Mouse (Mus musculus) thymus, adult 2 months (tissue): ENCODE measurements around the gene Pla2g2e. TPM values are rescaled to one million over a fixed set of nuclear protein-coding genes. Genes with fewer than 3 reads are reported as not detected.

Source experiments
- DNase-seq: peaks from one replicate; pipeline ENCODE4 v3.0.0; 2021
- H3K27ac ChIP-seq: fragments of 200-500 bp; 2 replicates; pipeline ENCODE4 v1.5.1; 2012; ENCODE audit warnings: low read length, control low read depth; ENCODE audit not compliant: control insufficient read depth, insufficient read depth
- H3K27me3 ChIP-seq: fragments of 200-500 bp; 2 replicates; pipeline ENCODE4 v1.6.1; 2012; ENCODE audit warnings: mild to moderate bottlenecking, low read length, moderate library complexity, mixed read lengths; ENCODE audit not compliant: control insufficient read depth, insufficient read depth
- H3K36me3 ChIP-seq: fragments of 200-500 bp; 2 replicates; pipeline ENCODE4 v1.6.1; 2012; ENCODE audit warnings: mild to moderate bottlenecking, low read length, moderate library complexity; ENCODE audit not compliant: control insufficient read depth, insufficient read depth
- H3K4me1 ChIP-seq: fragments of 200-500 bp; replicated peaks from 2 replicates; pipeline ENCODE4 v1.6.1; 2012; ENCODE audit warnings: low read length; ENCODE audit not compliant: control insufficient read depth, insufficient read depth
- H3K4me3 ChIP-seq: fragments of 200-500 bp; 2 replicates; pipeline ENCODE4 v1.5.1; 2012; ENCODE audit warnings: mild to moderate bottlenecking, low read length, control low read depth, moderate library complexity; ENCODE audit not compliant: control insufficient read depth, insufficient read depth
- CTCF ChIP-seq: fragments of 200-500 bp; IDR thresholded peaks from 2 replicates; pipeline ENCODE4 v1.5.1; 2012; ENCODE audit warnings: mild to moderate bottlenecking, control low read depth, low read length, moderate library complexity, borderline replicate concordance; ENCODE audit not compliant: control insufficient read depth, poor library complexity, insufficient read depth; ENCODE audit errors: extremely low read depth
- POLR2A ChIP-seq: fragments of 200-500 bp; IDR thresholded peaks from 2 replicates; pipeline ENCODE4 v1.6.1; 2012; ENCODE audit warnings: mild to moderate bottlenecking, low read length, control low read depth, moderate library complexity; ENCODE audit not compliant: control insufficient read depth, poor library complexity, insufficient read depth; ENCODE audit errors: extremely low read depth
- WGBS: fragments of 180-500 bp; shearing (Covaris S2); methylation state at CpG from one replicate; pipeline ENCODE4 v1.1.7; 2018; 5-methylcytosine and 5-hydroxymethylcytosine counted together
- polyA plus RNA-seq: library from polyadenylated mRNA; depleted of rRNA; stranded (reverse); fragments of >200 nt; gene quantifications from 2 replicates; pipeline ENCODE4 v1.2.3, GENCODE M21; 2012

Gene Pla2g2e
- polyA plus RNA-seq, 1 experiment = 1.1 TPM

- H3K27me3 ChIP-seq = no peaks in the 10 kb centered on the region
- H3K4me1 ChIP-seq = no peaks in the 10 kb centered on the region
- H3K36me3 ChIP-seq = peaks cover 20% of the 10 kb centered on the region
- H3K4me3 ChIP-seq = no peak overlapping the region
- DNase-seq = no peak
- TF ChIP-seq POLR2A (no peak), CTCF (no peak)
- H3K27ac ChIP-seq = no peak overlapping the region
- 89% methylated on average over 7 of the region's 7 CpGs for WGBS
Measured at GRCm38 (mm10) chr4:138899361-138899760, 21.6 kb downstream of the Pla2g2e start.

- Histone ChIP-seq H3K27ac (no peak overlapping the region), H3K27me3 (no peaks in the 10 kb centered on the region), H3K4me3 (no peak overlapping the region), H3K36me3 (peaks cover 14% of the 10 kb centered on the region), H3K4me1 (no peaks in the 10 kb centered on the region)
- TF ChIP-seq POLR2A (no peak), CTCF (no peak)
- WGBS = 93% methylated on average over 18 of the region's 18 CpGs
- DNase-seq = no peak
Measured at GRCm38 (mm10) chr4:138905624-138906337, 28.0 kb downstream of the Pla2g2e start.

- TF ChIP-seq CTCF (no peak), POLR2A (no peak)
- H3K36me3 ChIP-seq = no peaks in the 10 kb centered on the region
- peaks cover 7% of the 10 kb centered on the region for H3K4me1 ChIP-seq
- H3K4me3 ChIP-seq = peak overlapping the region; percentile 72
- H3K27me3 ChIP-seq = no peaks in the 10 kb centered on the region
- peak; percentile 39 for DNase-seq
- H3K27ac ChIP-seq = no peak overlapping the region
- 2% methylated on average over 52 of the region's 52 CpGs for WGBS
Measured at GRCm38 (mm10) chr4:138913141-138913787, 35.5 kb downstream of the Pla2g2e start.

GRCm38 (mm10) chr4:138913797-138914196, 36.1 kb downstream of the Pla2g2e start, which contains the start of gene Otud3:
TSS of gene Otud3 (minus strand) at chr4:138913945.
- DNase-seq = peak; percentile 96
- Histone ChIP-seq H3K27ac (no peak within 1 kb of the TSS), H3K36me3 (no peaks in the 10 kb centered on the region), H3K27me3 (no peaks in the 10 kb centered on the region), H3K4me1 (peaks cover 7% of the 10 kb centered on the region), H3K4me3 (peak within 1 kb of the TSS; percentile 72)
- peak; percentile 68 for TF ChIP-seq CTCF
- peak; percentile 89 for TF ChIP-seq POLR2A
- 2% methylated on average over 39 of the region's 39 CpGs for WGBS

- H3K4me1 ChIP-seq = peaks cover 7% of the 10 kb centered on the region
- no peak overlapping the region for H3K27ac ChIP-seq
- TF ChIP-seq POLR2A (no peak), CTCF (no peak)
- DNase-seq = no peak
- WGBS = 87% methylated on average over 9 of the region's 9 CpGs
- H3K4me3 ChIP-seq = no peak overlapping the region
- H3K36me3 ChIP-seq = no peaks in the 10 kb centered on the region
- H3K27me3 ChIP-seq = no peaks in the 10 kb centered on the region
Measured at GRCm38 (mm10) chr4:138917282-138917681, 39.5 kb downstream of the Pla2g2e start.

DNA sequence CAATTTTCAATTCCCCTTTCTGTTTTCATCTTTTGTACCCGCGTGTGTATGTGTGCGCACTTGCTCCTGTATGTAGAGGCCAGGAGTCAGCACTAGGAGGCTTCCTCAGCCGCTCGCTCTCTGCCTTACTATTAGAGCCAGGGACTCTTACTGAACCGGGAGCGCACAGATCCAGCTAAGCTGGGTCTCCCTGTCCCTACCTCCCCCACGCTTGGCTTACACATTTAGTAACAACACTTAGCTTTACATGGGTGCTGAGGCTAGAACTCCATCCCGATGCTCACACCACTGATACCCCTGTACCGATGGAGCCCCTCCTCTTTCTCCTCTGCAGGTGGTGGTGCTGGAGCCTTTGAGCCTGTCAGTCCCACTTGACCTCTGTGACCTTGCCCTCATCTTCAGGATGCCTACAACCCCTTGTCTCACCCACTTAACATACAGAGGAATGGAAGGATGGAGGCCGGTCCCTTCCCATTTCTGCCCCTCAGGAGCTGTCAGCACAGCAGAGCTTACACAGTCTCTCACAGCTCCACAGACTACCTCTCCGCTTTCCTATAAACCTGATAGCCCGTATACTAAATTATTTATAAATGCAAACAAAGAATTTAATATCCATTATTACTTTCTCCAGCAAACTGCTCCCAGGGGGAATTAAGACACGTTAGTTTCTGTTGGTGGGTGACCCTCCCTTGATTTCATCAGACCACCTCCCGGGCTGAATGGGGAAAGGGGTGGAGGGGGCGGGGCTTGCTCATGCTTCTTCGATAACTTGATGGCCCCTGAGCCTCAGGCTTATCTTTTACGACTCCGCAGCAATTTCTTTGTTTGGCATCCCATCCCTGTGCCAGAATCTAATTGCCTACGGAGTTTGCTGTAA, 43.8 kb downstream of the Pla2g2e start:
- no peak overlapping the region for H3K4me3 ChIP-seq
- no peaks in the 10 kb centered on the region for H3K27me3 ChIP-seq
- TF ChIP-seq CTCF = no peak
- no peaks in the 10 kb centered on the region for H3K4me1 ChIP-seq
- no peaks in the 10 kb centered on the region for H3K36me3 ChIP-seq
- no peak for DNase-seq
- no peak overlapping the region for H3K27ac ChIP-seq
- 52% methylated on average over 20 of the region's 20 CpGs for WGBS
